Mouse (Mus musculus) left cerebral cortex, adult 2 months (tissue): ENCODE measurements around the gene Rpsa. TPM values are rescaled to one million over a fixed set of nuclear protein-coding genes. Genes with fewer than 3 reads are reported as not detected.

Experiments
- DNase-seq, 2 experiments: peaks; one replicate each; pipeline ENCODE4 v3.0.0; 2021 to 2022; ENCODE audit warnings: low spot score in 2 of 2, mixed read lengths in 1 of 2; ENCODE audit errors: extremely low spot score in 1 of 2
- H3K27ac ChIP-seq: fragments of 200-600 bp; 2 replicates; pipeline ENCODE4 v1.8.1; 2022
- H3K4me3 ChIP-seq: fragments of 200-600 bp; 2 replicates; pipeline ENCODE4 v1.8.1; 2022
- CTCF ChIP-seq: fragments of 200-600 bp; IDR thresholded peaks from 2 replicates; pipeline ENCODE4 v1.8.1; 2022; ENCODE audit warnings: antibody characterized with exemption, mild to moderate bottlenecking, moderate library complexity
- intact Hi-C: fragments of 180-260 bp; cut with DNase I; formaldehyde crosslinking; loops from one replicate; pipeline ENCODE4 v1.15.1; 2025
- total RNA-seq, 2 experiments: library from RNA; stranded (reverse); gene quantifications; 2 replicates each; pipeline ENCODE4 v1.2.3; 2021

Gene Rpsa
- total RNA-seq, 2 experiments from 2014 or later: 398 to 400 TPM

DNA sequence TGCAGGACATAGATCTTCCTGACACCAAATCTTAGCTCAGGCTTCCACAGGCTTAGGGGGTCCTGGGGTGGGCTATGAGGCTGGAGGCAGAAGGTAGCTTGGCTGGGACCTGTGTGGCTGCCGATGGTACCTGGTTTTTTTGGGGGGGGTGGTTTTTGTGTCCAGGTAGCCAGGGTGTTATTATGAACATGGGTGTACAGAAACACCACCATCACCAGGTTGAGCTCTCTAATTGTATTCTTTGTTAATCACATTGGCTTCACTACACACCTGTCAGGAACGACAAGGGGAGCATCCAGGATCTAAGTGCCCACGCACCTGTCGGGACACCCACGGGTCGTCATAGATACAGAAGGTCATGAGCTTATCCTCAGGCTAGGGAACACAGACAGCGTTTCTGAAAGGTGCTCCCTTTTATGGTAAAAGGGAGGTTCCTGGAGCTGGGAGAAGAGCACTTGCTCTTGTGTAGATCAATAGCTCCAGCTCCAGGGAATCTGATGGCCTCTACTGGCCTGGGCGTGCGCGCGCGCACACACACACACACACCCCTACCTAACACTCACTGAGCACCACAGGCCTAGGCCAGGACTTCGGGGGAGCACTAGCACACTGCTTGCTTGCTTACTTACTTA is 7.2 kb downstream of the Rpsa start:
- intact Hi-C loops: loop anchor here (5.0 to 10.0 kb wide), 2 partner anchors 363 to 440 kb away; partner anchors contain the start of gene Rpl14
- no peak for DNase-seq
- H3K4me3 ChIP-seq: no peak overlapping the region
- H3K27ac ChIP-seq: no peak overlapping the region
- TF ChIP-seq CTCF: no peak

DNA sequence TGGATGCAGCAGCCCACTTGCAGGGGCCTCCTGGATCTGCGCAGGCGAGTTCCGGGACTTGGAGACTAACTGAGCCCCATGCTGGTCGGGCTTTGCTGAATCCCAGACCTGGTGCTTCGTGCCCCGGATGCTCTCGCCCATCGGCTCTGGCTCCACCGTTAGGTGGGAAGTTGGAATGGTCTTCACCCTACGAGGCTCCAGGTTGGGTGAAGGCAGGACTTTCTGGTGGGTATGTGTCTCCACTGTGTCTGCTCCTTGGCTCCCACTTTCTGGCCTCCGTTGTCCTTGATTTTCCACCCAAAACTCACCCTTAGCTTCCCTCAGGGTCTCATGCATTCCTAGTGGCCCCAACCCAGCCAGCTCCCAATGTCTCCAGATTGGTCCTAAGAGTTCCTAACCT is 8.0 kb downstream of the Rpsa start:
- no peak overlapping the region for H3K4me3 ChIP-seq
- H3K27ac ChIP-seq: no peak overlapping the region
- no peak for TF ChIP-seq CTCF
- intact Hi-C loops: loop anchor here (5.0 to 10.0 kb wide), 2 partner anchors 362 to 439 kb away; partner anchors contain the start of gene Rpl14
- DNase-seq: no peak

DNA sequence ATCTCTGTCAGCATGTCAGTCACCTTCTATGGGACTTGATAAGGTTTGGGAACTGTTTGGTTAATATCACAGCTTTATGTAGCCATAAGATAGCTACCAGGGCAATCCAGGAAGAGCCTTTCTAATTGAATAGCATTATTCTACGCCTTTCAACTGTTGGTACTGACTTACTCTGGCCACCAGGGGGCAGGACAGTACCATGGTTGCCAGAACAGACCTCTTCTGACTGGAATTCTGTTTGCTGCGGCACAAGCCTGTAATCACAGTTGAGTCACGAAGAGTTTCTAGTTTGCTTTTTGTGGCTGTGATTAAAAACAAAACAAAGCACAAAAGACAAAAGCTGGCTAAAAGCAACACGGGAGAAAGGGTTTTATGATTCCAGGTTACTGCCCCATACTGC is 13.2 kb downstream of the Rpsa start:
- TF ChIP-seq CTCF: peak; percentile 88
- intact Hi-C loops: loop anchor here (1.0 to 5.0 kb wide), 2 partner anchors 31 to 287 kb away; no protein-coding TSS in a partner anchor
- Histone ChIP-seq H3K27ac (no peak overlapping the region), H3K4me3 (no peak overlapping the region)
- DNase-seq: peak; percentile 73 to 84

DNA sequence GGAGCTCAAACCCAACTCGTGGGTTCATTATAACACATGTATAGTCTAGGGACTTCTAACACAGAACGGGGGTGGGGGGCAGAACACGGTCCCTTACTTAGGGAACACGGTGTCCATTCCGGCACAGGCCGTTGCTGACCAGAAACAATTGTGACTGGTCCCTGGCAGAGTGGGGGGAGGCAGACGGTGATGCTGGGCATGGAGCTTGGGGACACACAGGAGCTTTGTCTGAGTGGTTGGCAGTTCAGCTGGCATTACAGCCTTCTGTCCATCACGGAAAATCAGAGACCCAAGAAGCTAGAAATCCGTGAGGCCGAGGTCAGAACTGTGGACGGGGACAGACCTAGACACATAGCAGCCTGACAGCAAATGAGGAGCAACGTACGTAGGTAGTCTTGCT is 17.0 kb downstream of the Rpsa start:
- Histone ChIP-seq H3K27ac (no peak overlapping the region; the same call in 1 of the 2 replicates), H3K4me3 (no peak overlapping the region)
- no peak for DNase-seq
- intact Hi-C loops: loop anchor here (5.0 kb wide), 1 partner anchor 283 kb away; no protein-coding TSS in a partner anchor
- TF ChIP-seq CTCF: no peak

DNA sequence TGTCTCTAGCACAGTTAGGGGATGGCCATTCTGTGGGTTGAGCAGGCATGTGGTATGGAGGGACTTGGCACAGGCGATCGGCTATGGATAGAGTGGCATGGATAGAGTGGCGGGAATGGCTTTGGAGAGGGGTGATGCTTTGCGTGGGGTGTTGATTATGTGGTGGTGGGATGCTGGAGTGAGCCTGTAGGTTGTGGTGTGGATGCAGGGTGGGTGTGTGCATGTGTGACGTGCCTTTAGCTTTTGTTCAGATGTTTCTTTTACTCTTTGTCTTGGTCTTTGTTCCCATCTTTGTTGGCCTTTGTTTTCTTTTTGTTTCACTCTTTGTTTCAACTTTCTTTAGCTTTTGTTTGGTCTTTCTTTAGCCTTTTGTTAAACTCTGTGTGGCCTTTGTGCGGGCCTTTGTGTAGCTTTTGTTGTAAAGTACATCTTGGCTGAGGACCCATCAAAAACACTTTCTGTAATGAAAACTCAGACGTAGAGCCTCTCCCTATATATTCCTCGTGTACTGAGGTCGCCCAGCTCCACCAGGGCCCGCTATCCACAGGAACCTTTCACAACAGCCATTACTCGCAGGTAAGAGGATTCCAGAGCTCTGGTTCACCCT is 21.8 kb downstream of the Rpsa start, which contains the start of gene Mobp:
TSS of gene Mobp (plus strand) at position 486 of the 607 bp plus-strand sequence.
- intact Hi-C loops: no loop called here
- Histone ChIP-seq H3K4me3 (peak within 1 kb of the TSS; percentile 17), H3K27ac (no peak within 1 kb of the TSS; the same call in 1 of the 2 replicates)
- TF ChIP-seq CTCF: no peak
- no peak for DNase-seq

DNA sequence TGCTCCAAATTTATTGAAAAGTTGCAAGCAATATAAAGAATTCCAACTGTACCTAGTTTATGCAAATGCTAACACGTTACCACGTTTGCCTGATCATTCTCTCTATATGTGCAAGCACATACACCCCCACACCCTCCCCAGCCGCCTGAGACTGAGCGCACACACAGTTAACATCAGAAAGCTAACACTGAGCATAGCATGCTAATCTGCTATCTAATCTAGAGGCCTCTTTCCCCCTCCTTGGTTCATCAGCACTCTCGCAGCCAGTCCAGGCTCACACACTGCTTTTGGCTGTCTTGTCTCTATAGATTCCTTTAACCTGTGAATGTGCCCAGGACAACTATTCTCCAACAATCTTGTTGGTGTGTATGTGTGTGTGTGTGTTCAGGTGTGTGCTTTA is 23.7 kb downstream of the Rpsa start:
- DNase-seq: no peak
- H3K4me3 ChIP-seq: peak overlapping the region; percentile 16; the same call in 1 of the 2 replicates
- no peak for TF ChIP-seq CTCF
- intact Hi-C loops: no loop called here
- H3K27ac ChIP-seq: peak overlapping the region; percentile 36; the same call in 1 of the 2 replicates

DNA sequence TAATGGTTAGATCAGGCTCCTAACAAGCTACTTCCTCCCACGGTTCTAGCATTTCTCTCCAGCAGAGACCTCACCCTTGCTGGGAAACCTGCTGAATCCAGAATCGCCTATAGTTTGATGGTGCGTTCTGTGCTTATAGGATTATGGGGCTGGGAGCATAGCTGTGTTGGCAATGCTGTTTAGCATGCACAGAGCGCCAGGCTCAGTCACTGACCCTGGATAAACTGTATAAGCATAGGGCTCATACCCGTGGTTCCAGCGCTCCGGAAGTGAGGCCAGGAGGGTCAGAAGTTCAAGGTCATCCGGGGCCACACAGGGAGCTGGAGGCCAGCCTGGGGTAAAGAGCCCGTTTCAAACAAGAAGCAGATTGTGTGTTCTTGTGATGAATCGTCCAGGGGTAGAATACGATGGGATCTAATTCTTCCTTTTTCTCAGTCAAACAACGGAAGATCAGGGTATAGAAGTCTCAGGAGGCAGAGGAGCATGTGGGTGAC is 24.5 kb downstream of the Rpsa start:
- DNase-seq: no peak
- TF ChIP-seq CTCF: no peak
- intact Hi-C loops: no loop called here
- Histone ChIP-seq H3K27ac (no peak overlapping the region), H3K4me3 (no peak overlapping the region)

DNA sequence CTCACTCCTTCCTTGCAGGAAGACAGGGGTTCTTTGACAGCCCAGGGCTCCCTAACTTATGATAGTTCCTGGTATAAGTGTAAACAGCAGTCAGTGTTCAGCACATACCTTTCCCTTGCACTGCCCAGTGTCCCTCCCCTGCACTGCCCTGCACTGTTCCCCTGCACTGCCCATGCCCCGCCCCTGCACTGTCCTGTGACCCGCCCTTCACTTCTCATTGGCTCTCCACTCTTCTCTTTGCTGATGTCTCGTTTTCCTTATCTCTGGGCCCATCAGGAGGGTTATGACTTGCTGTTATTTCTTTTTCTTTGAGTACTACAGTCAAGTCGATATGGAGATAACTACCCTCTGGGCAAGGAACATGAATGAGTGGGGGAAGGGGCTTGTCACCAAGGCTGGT is 30.6 kb downstream of the Rpsa start:
- intact Hi-C loops: no loop called here
- no peak for TF ChIP-seq CTCF
- no peak overlapping the region for H3K27ac ChIP-seq
- no peak for DNase-seq
- H3K4me3 ChIP-seq: no peak overlapping the region

DNA sequence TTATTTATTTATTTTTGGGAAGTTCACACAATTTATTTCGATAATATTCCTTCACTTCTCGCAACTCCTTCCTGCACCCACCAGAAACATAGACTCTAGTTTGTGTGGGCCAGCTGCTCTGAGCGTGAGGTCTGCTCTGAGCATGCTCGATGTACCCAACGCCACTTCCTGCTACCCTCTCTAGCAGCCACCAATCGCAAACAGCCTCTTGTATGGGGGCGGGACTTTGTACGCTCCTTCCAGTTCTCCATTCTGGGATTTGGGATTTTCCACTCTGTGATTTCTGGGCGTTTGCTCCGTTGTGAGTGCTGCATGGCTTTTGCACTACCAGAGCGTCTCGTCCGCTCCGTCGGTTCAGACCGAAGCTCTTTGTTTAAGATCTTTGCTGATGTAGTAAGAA is 36.4 kb downstream of the Rpsa start:
- Histone ChIP-seq H3K4me3 (no peak overlapping the region), H3K27ac (no peak overlapping the region)
- intact Hi-C loops: loop anchor here (5.0 kb wide), 1 partner anchor 672 kb away; no protein-coding TSS in a partner anchor
- TF ChIP-seq CTCF: no peak
- no peak for DNase-seq

DNA sequence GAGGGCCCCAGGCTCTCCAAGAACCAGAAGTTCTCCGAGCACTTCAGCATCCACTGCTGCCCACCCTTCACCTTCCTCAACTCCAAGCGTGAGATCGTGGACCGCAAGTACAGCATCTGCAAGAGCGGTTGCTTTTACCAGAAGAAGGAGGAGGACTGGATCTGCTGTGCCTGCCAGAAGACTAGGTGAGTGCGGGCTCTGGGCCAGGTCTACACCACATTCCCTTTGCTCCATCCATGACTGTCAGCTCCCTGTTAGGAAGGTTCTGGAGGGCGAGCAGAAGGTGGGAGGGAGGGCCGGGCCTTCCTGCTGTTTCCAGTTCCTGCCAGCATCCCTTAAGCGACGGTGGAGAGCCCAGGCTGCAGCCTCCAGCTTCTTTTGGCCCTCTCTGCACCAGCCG is 40.3 kb downstream of the Rpsa start:
- no peak for TF ChIP-seq CTCF
- no peak for DNase-seq
- Histone ChIP-seq H3K4me3 (no peak overlapping the region), H3K27ac (no peak overlapping the region)
- intact Hi-C loops: no loop called here

DNA sequence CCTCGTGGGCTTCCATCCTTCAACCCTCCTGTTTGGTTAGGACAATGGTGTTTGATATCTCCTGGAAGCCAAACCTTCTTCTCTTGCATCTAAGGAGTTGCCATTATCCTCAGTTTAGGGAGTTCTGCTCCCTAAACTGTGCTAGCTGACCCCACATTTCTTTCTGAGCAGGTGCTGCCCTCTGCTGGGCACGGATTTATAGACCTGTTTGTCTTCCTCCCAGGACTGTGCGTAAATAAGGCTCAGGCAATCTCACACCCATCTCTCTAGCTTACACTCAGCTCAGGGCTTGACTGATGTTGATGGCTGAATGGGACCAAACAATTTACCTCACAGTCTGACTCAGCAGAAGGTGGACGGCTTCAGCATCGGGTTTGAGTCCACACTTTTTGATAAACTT is 43.8 kb downstream of the Rpsa start:
- peak; percentile 73 for TF ChIP-seq CTCF
- peak in 1 of 2 experiments; percentile 73 for DNase-seq
- Histone ChIP-seq H3K4me3 (no peak overlapping the region), H3K27ac (no peak overlapping the region)
- intact Hi-C loops: loop anchor here (1.0 kb wide), 1 partner anchor 31 kb away; no protein-coding TSS in a partner anchor

DNA sequence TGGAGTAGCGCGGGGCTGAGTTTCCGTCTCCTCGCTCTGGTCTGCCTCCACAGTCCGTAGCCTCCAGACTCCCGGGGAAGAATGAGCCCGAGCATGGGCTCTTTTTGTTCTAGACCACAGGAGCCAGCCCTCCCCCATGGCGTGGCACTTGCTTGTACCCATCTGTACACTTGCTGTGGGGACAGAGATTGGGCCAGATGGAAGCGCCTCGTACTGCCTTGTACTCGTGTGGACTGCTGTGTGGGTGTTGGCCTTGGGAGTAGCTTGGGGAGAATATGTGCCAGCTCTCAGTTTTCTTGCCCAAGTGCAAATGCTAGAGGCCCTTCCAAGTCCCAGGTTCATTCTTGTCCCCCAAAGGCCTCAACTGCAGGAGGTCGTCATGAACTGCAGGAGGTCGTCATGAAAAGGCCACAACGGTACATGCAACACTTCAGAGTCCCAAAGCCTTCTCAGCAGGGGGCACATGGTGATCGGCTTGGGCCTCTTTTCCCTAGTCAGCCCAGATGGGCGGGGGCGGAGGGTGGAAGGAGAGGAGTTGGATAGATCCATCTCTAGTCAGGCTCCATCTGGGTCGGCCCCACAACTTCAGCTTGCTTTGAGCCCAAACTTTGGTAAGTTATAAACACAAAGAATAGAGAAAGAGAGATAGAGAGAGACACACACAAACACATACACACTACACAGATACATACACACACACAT is 47.1 kb downstream of the Rpsa start:
- peak in 1 of 2 experiments; percentile 68 for DNase-seq
- H3K4me3 ChIP-seq: no peak overlapping the region
- peak overlapping the region; percentile 28 for H3K27ac ChIP-seq
- TF ChIP-seq CTCF: no peak
- intact Hi-C loops: no loop called here
